Mouse (Mus musculus): ENCODE results near the gene Slc29a1. TPM values are rescaled to one million over a fixed set of nuclear protein-coding genes. Genes with fewer than 3 reads are reported as not detected.

Slc29a1 gene
- 175 and 180 TPM in 2 replicates for polyA plus RNA-seq (2015; fragmentation: Nextera tagmentation; extraction: Ambion mirVana)

DNA sequence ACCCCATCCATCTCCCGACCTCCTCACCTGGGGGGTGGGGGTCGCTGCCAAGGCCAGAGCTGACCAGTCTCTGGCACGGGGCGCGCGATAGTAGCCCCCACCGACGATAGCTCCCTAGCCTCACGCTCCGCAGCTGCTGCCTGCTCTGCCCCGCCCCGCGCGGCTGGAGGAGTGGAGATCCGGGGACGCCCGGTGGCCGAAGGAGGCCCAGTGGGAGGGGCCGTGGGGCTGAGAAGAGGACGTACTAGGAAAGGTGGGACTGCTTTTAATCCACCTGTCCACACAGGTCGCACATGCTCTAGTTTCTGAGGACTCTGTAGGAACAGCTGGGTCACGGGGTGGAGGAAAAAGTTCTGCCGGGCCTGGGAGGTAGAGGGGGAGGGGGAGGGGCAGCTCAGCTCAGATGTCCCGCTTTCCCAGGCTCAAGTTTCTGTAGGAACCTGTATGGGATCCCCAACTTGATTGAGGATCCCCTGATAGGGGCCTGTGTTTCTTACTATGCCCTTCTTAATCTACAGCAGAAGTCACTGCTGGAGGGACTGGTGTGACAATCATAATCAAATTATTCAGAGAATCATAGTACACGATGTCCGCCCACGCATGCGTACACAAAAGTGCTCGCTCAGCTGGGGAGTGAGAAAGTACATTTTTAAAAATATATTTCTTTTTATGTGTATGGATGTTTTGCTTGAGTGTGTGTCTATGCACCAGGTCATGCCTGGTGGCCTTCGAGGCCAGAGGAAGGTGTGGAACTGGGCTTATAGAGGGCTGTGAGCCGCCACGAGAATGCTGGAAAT lies at the start of gene Slc29a1:
Gene Slc29a1, minus strand, starts transcription at position 161 of the 797 bp plus-strand sequence.
- Histone ChIP-seq H3K27me3 (peaks cover 9% of the 10 kb centered on the region; the same call in 1 of the 2 replicates), H3K4me2 (peak within 1 kb of the TSS; percentile 74), H3K4me1 (replicated peaks) (peaks cover 79% of the 10 kb centered on the region), H3K27ac (replicated peaks) (peak within 1 kb of the TSS; percentile 42), H3K9ac (peak within 1 kb of the TSS; percentile 41), H3K9me3 (replicated peaks) (no peaks in the 10 kb centered on the region), H3K36me3 (replicated peaks) (no peaks in the 10 kb centered on the region), H3K4me3 (replicated peaks) (peak within 1 kb of the TSS; percentile 45)
- no peak for ATAC-seq (ENCODE audit: insufficient read depth)
- WGBS (ENCODE audit: insufficient replicate concordance), result 20% methylated on average over 32 of the region's 32 CpGs

DNA sequence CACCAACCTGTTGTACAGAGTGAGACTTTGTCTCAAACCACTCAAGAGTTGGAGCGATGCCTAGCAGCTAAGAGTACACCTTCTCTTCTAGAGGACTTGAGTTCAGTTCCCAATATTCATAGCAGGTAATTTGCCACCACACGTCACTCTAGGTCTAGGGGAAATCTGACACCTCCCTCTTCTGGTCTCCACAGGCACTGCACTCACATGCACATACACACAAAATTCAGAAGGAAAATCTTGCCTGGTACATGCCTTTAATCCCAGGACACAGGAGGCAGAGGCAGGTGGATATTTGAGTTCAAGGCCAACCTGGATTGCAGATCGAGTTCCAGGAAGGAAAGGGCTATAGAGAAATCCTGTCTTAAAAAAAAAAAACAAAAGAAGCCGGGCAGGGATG lies 44.8 kb upstream of the Slc29a1 start:
- H3K4me3 ChIP-seq (replicated peaks), result no peak overlapping the region

GRCm38 (mm10) chr17:45642701-45643100 lies 43.3 kb upstream of the Slc29a1 start:
- Histone ChIP-seq H3K4me3 (replicated peaks) (no peak overlapping the region), H3K9me3 (replicated peaks) (no peaks in the 10 kb centered on the region), H3K36me3 (replicated peaks) (no peaks in the 10 kb centered on the region), H3K27me3 (no peaks in the 10 kb centered on the region; the same call in 1 of the 2 replicates), H3K4me2 (no peak overlapping the region), H3K4me1 (replicated peaks) (no peaks in the 10 kb centered on the region), H3K9ac (no peak overlapping the region), H3K27ac (replicated peaks) (no peak overlapping the region)
- WGBS (ENCODE audit: insufficient replicate concordance), result 16% methylated on average over 12 of the region's 12 CpGs
- no peak for ATAC-seq (ENCODE audit: insufficient read depth)

More for the DNA sequence above, 44.8 kb upstream of the Slc29a1 start:
- 76% methylated on average over 4 of the region's 4 CpGs for WGBS (ENCODE audit: insufficient replicate concordance)
- Histone ChIP-seq H3K9ac (no peak overlapping the region), H3K36me3 (replicated peaks) (no peaks in the 10 kb centered on the region), H3K27ac (replicated peaks) (no peak overlapping the region), H3K4me2 (no peak overlapping the region), H3K27me3 (no peaks in the 10 kb centered on the region; the same call in 1 of the 2 replicates), H3K4me1 (replicated peaks) (no peaks in the 10 kb centered on the region), H3K9me3 (replicated peaks) (no peaks in the 10 kb centered on the region)
- ATAC-seq (ENCODE audit: insufficient read depth), result no peak

DNA sequence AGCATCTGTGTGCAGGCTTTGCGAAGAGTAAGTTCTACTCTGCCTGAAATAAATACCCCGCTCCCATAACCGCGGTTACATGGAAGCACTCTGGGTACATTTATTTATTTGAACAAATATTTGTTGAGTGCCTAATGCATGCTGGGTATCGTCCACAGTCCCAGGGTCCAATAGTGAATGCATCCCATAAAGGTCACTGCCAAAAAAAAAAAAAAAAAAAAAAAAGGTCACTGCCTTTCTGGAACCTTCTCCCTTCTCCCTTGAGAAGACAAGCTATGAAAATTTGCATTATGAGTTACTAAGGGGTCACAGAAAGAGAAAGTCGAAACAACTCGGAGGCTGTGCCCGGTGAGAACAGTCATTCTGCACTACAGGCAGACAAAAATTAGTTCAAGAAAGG lies 42.6 kb upstream of the Slc29a1 start:
- ATAC-seq (ENCODE audit: insufficient read depth), result no peak
- WGBS (ENCODE audit: insufficient replicate concordance), result 73% methylated on average over 8 of the region's 8 CpGs
- Histone ChIP-seq H3K27ac (replicated peaks) (no peak overlapping the region), H3K4me1 (replicated peaks) (no peaks in the 10 kb centered on the region), H3K27me3 (no peaks in the 10 kb centered on the region; the same call in 1 of the 2 replicates), H3K4me2 (no peak overlapping the region), H3K9me3 (replicated peaks) (no peaks in the 10 kb centered on the region), H3K9ac (no peak overlapping the region), H3K36me3 (replicated peaks) (no peaks in the 10 kb centered on the region), H3K4me3 (replicated peaks) (no peak overlapping the region)

DNA sequence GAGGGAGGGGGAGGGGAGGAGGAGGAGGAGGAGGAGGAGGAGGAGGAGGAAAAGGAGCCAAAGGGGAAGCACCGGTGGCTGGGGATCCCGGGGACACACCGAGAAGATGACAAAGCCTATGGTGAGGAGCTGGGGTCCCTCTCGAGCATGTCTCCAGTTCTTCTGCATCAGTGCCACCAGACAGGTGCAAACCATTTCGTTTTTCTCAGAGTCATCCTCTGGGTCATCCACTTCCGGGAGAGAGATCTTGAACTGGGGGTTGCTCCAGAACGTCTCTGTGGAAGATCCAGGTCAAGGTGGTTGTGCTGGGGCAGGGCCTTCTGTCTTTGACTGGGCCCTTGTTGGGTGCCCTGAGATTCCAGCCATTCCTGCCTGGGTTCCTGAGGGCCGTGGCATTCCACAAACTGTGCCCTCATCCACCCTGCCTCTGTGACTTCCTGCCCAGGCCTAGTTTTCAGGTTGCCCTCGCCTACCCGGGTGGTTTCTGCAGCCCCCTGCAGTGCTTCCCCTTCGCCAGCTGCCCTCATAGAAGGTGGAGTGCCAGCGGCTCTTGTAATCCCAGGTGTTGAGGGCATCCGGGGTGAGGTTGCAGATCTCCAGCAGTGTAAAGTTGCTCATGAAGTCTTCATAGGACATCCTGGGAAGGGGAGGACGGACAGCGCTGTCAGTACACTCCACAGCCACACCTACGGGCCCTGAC lies 39.3 kb upstream of the Slc29a1 start:
- Histone ChIP-seq H3K4me2 (no peak overlapping the region), H3K4me1 (replicated peaks) (no peaks in the 10 kb centered on the region), H3K9me3 (replicated peaks) (no peaks in the 10 kb centered on the region), H3K27ac (replicated peaks) (no peak overlapping the region), H3K9ac (no peak overlapping the region), H3K27me3 (no peaks in the 10 kb centered on the region; the same call in 1 of the 2 replicates), H3K36me3 (replicated peaks) (no peaks in the 10 kb centered on the region), H3K4me3 (replicated peaks) (no peak overlapping the region)
- WGBS (ENCODE audit: insufficient replicate concordance), result 54% methylated on average over 16 of the region's 16 CpGs
- ATAC-seq (ENCODE audit: insufficient read depth), result no peak

DNA sequence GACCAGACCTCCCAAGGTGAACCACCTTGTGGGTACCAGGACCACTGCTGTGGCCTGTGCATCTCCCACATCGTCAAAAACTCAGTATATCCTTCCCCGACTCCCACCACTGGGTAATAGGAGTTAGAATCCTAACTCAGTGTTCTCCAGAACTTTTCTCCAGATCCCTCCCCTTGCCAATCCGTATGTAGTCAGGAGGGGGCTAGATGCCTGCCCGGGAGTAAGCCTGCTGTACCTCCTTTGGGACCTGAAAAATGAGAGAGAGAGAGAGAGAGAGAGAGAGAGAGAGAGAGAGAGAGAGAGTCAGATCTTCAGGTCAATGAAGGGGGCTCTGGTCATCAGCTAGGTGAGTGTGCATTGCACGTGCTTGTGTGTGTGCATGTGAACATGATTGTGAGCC lies 34.6 kb upstream of the Slc29a1 start:
- peaks cover 27% of the 10 kb centered on the region for H3K27me3 ChIP-seq
- H3K4me1 ChIP-seq (replicated peaks), result peaks cover 17% of the 10 kb centered on the region
- WGBS (ENCODE audit: insufficient replicate concordance), result 56% methylated on average over 5 of the region's 5 CpGs
- no peaks in the 10 kb centered on the region for H3K36me3 ChIP-seq (replicated peaks)
- H3K27ac ChIP-seq (replicated peaks), result no peak overlapping the region
- H3K4me3 ChIP-seq (replicated peaks), result no peak overlapping the region
- H3K4me2 ChIP-seq, result no peak overlapping the region
- H3K9me3 ChIP-seq (replicated peaks), result no peaks in the 10 kb centered on the region
- H3K9ac ChIP-seq, result no peak overlapping the region
- ATAC-seq (ENCODE audit: insufficient read depth), result no peak

DNA sequence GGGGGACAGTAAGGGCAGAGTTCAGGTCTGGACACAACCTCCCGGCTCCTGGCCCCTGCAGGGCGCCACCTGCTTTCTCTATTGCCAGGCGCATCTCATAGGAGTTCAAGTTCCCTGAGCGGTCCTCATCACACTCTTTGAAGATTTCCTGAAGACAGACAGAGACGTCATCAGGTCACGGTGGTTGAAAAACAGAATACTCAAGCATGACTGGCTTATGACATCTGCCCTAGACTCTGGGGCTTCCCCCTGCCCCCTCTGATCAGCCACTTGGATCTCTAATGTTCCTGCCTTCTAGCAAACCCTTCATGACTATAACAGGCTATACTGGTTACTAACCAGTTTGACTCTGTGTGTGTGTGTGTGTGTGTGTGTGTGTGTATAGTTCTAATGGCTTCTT lies 32.5 kb upstream of the Slc29a1 start:
- H3K4me2 ChIP-seq, result no peak overlapping the region
- H3K27ac ChIP-seq (replicated peaks), result no peak overlapping the region
- no peaks in the 10 kb centered on the region for H3K9me3 ChIP-seq (replicated peaks)
- 60% methylated on average over 6 of the region's 6 CpGs for WGBS (ENCODE audit: insufficient replicate concordance)
- H3K4me1 ChIP-seq (replicated peaks), result peaks cover 25% of the 10 kb centered on the region
- no peaks in the 10 kb centered on the region for H3K36me3 ChIP-seq (replicated peaks)
- H3K27me3 ChIP-seq, result peaks cover 38% of the 10 kb centered on the region
- H3K9ac ChIP-seq, result no peak overlapping the region
- no peak overlapping the region for H3K4me3 ChIP-seq (replicated peaks)
- ATAC-seq (ENCODE audit: insufficient read depth), result no peak

- no peak for ATAC-seq (ENCODE audit: insufficient read depth)
- peaks cover 38% of the 10 kb centered on the region for H3K27me3 ChIP-seq
- H3K4me3 ChIP-seq (replicated peaks), result no peak overlapping the region
- WGBS (ENCODE audit: insufficient replicate concordance), result 45% methylated on average over 3 of the region's 3 CpGs
- no peak overlapping the region for H3K4me2 ChIP-seq
- H3K9ac ChIP-seq, result no peak overlapping the region
- no peaks in the 10 kb centered on the region for H3K36me3 ChIP-seq (replicated peaks)
- H3K4me1 ChIP-seq (replicated peaks), result peaks cover 29% of the 10 kb centered on the region
- no peak overlapping the region for H3K27ac ChIP-seq (replicated peaks)
- H3K9me3 ChIP-seq (replicated peaks), result no peaks in the 10 kb centered on the region
Measured at GRCm38 (mm10) chr17:45630992-45631391, 31.6 kb upstream of the Slc29a1 start.

DNA sequence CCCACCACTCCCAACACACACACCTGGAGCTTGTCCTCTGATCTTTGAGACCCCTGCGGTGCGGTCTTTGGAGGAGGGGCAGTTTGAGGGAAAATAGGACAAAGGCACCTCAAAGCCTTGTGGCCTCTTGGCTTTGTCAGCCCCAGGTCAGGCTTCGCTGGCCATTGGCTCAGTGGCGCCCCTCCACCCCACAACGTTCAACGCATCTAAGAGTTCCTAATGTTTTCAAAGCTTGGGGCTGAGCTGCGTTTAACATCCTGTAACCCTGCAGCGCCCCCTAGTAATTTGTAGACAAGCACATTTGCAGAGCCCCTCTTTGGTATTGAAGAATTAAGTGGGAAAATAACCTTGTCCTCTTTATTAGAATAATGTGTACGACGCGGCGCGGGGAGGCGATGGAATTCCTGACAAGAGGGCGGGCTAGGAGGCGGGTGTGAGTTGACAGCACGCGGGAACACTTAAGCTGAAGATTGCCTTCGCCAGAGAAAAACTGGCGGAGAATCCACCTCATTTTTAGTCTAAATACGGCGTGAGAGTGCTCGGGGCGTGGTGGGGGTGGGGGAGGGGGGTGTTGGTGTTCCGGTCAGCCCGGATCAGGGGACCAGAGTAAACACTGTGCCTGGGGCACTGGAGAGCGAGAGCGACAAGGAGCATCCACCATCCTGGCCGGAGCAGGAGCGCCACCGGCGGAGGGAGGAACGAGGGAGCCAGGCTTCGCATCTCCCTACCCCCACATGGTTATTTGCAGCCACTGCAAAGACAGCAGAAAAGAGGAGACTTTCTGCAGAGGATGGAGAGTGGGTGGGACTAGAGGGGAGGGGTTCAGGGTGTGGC lies 30.7 kb upstream of the Slc29a1 start:
- peak overlapping the region; percentile 11; the same call in 1 of the 2 replicates for H3K9ac ChIP-seq
- peaks cover 38% of the 10 kb centered on the region for H3K27me3 ChIP-seq
- ATAC-seq (ENCODE audit: insufficient read depth), result no peak
- peak overlapping the region; percentile 76 for H3K4me2 ChIP-seq
- WGBS (ENCODE audit: insufficient replicate concordance), result 5% methylated on average over 34 of the region's 34 CpGs
- H3K36me3 ChIP-seq (replicated peaks), result no peaks in the 10 kb centered on the region
- H3K4me1 ChIP-seq (replicated peaks), result peaks cover 29% of the 10 kb centered on the region
- peak overlapping the region; percentile 34 for H3K4me3 ChIP-seq (replicated peaks)
- H3K9me3 ChIP-seq (replicated peaks), result no peaks in the 10 kb centered on the region
- H3K27ac ChIP-seq (replicated peaks), result no peak overlapping the region

- Histone ChIP-seq H3K36me3 (replicated peaks) (no peaks in the 10 kb centered on the region), H3K9ac (no peak overlapping the region), H3K27me3 (peaks cover 38% of the 10 kb centered on the region), H3K4me3 (replicated peaks) (no peak overlapping the region), H3K9me3 (replicated peaks) (no peaks in the 10 kb centered on the region), H3K27ac (replicated peaks) (0 out of 2 replicates have a peak overlapping the region, but pooled peaks have one; percentile 3), H3K4me1 (replicated peaks) (peaks cover 29% of the 10 kb centered on the region), H3K4me2 (peak overlapping the region; percentile 76; the same call in 1 of the 2 replicates)
- WGBS (ENCODE audit: insufficient replicate concordance), result 31% methylated on average over 13 of the region's 13 CpGs
- no peak for ATAC-seq (ENCODE audit: insufficient read depth)
Measured at GRCm38 (mm10) chr17:45628885-45629855, 29.8 kb upstream of the Slc29a1 start.

Data from liver, embryonic 15.5 days (tissue).